Mouse (Mus musculus) stomach, postnatal 0 days (tissue): ENCODE data around the gene Krt12.

Experiments used
- CTCF ChIP-seq: IDR thresholded peaks from 2 replicates; pipeline ENCODE4 v1.5.1; 2016; ENCODE audit warnings: antibody characterized with exemption, low read depth, mild to moderate bottlenecking, moderate library complexity
- EP300 ChIP-seq: optimal IDR thresholded peaks from 2 replicates; pipeline ENCODE3; 2016; ENCODE audit warnings: antibody characterized with exemption

DNA sequence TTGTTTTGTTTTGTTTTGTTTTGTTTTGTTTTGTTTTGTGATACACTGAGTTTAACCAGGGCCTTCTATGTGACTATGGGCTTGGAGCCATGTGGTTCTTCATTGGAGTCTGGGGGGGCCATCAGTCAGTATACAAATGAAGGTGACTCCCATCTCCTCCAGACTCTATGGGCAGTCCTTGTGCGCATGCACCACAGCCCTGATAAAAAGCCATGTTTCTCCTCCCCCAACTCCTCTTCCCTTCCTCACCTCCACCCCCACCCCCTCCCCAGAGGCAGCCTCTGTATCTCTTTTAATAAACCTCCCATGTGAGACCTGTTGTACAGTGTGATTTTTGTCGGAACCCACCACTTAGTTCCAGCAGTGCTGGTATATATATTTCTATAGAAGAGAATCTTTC lies 25.4 kb downstream of the Krt12 start:
- TF ChIP-seq CTCF, result no peak
- no peak for TF ChIP-seq EP300
